In the genomic region with DNA sequence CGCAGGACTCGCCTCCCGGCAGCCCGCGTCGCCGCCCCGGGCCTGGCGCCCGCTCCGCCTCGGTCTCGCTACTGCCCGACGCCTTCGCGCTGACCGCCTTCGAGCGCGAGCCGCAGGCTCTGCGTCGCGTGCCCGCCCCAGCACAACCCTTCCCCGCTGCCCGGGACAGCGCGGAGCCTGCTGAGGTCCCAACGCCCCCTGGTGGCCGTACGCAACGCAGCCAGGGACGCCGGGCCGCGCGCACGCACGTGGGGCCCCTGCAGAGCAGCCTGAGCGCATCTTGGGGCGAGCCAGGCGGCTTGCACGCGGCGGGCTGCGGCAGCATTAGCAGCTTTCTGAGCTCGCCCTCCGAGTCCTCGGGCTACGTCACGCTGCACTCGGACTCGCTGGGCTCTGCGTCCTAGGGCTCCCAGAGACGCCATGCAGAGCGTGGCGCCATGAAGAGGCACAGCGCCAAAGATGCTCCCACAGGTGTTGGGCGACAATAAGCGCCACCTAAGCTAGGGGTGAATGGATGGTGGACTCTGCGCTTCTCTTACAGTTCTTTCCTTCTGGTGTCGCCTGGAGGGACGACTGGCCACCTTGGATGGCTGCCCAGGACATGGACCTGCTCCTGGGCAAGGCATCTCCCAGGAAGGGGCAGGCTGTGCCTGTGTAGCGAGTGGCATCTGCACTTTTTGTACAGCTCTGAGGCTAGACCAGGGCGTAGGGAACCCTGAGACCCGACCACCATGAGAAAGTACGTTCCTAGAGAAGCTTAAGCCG, we compare ENCODE assay signal across 7 mouse cellular contexts. TPM values are rescaled to one million over a fixed set of nuclear protein-coding genes. Genes with fewer than 3 reads are reported as not detected.
A peak's percentile ranks its signal among the peaks of the same experiment; 100 is the strongest.
DNase-seq lines count a peak whose midpoint lies in the region; ATAC-seq lines count a peak whose summit lies in the region.

No protein-coding gene starts in this region.

- H3K36me3 ChIP-seq in embryonic facial prominence, embryonic 14.5 days (ENCODE audit: control insufficient read depth, insufficient read depth, low read length), result peaks cover 24% of the 10 kb centered on the region; the same call in 1 of the 2 replicates
- H3K36me3 ChIP-seq in heart, embryonic 10.5 days, result peaks cover 11% of the 10 kb centered on the region; the same call in 1 of the 2 replicates
- H3K36me3 ChIP-seq in kidney, embryonic 14.5 days (ENCODE audit: control insufficient read depth, insufficient read depth, low read length), result peaks cover 5% of the 10 kb centered on the region; the same call in 1 of the 2 replicates
- H3K36me3 ChIP-seq in limb, embryonic 13.5 days, result peaks cover 17% of the 10 kb centered on the region
- H3K36me3 ChIP-seq in midbrain, embryonic 15.5 days (replicated peaks), result no peaks in the 10 kb centered on the region

- ATAC-seq in embryonic facial prominence, embryonic 14.5 days (ENCODE audit: low read depth), result peak; percentile 88
- peak; percentile 88 for ATAC-seq in kidney, embryonic 14.5 days (ENCODE audit: low FRiP score, low TSS enrichment)
- ATAC-seq in limb, embryonic 13.5 days (ENCODE audit: low FRiP score, low read depth), result peak; percentile 82
- ATAC-seq in midbrain, embryonic 15.5 days (replicated peaks), result peak; percentile 73

- DNase-seq in adrenal gland, postnatal 4 days (ENCODE audit: low spot score in 2 of 2), result peak; percentile 69 to 77
- peak; percentile 85 for DNase-seq in embryonic facial prominence, embryonic 14.5 days (ENCODE audit: low spot score)
- DNase-seq in heart, embryonic 10.5 days (ENCODE audit: low spot score), result peak; percentile 90
- DNase-seq in spleen, adult 18-20 months, result peak; percentile 68 to 84

- H3K9me3 ChIP-seq in embryonic facial prominence, embryonic 14.5 days (ENCODE audit: control insufficient read depth, low read length), result no peaks in the 10 kb centered on the region
- no peaks in the 10 kb centered on the region for H3K9me3 ChIP-seq in heart, embryonic 10.5 days
- H3K9me3 ChIP-seq in kidney, embryonic 14.5 days (ENCODE audit: control insufficient read depth, low read length), result no peaks in the 10 kb centered on the region
- no peaks in the 10 kb centered on the region for H3K9me3 ChIP-seq in limb, embryonic 13.5 days
- no peaks in the 10 kb centered on the region for H3K9me3 ChIP-seq in midbrain, embryonic 15.5 days

- H3K27me3 ChIP-seq in embryonic facial prominence, embryonic 14.5 days (replicated peaks; ENCODE audit: control insufficient read depth, insufficient read depth, low read length), result peaks cover 82% of the 10 kb centered on the region
- H3K27me3 ChIP-seq in heart, embryonic 10.5 days (ENCODE audit: insufficient read depth, poor library complexity, severe bottlenecking), result peaks cover 96% of the 10 kb centered on the region
- H3K27me3 ChIP-seq in kidney, embryonic 14.5 days (ENCODE audit: control insufficient read depth, insufficient read depth, low read length), result peaks cover 69% of the 10 kb centered on the region
- H3K27me3 ChIP-seq in limb, embryonic 13.5 days, result peaks cover 94% of the 10 kb centered on the region
- peaks cover 94% of the 10 kb centered on the region for H3K27me3 ChIP-seq in midbrain, embryonic 15.5 days (replicated peaks)

- H3K9ac ChIP-seq in embryonic facial prominence, embryonic 14.5 days (ENCODE audit: low read depth, low read length), result 0 out of 2 replicates have a peak overlapping the region, but pooled peaks have one; percentile 25
- peak overlapping the region; percentile 45; the same call in 1 of the 2 replicates for H3K9ac ChIP-seq in kidney, embryonic 14.5 days (ENCODE audit: low read depth, low read length)
- H3K9ac ChIP-seq in limb, embryonic 13.5 days, result peak overlapping the region; percentile 50; the same call in 1 of the 2 replicates
- H3K9ac ChIP-seq in midbrain, embryonic 15.5 days, result peak overlapping the region; percentile 24; the same call in 1 of the 2 replicates

- peak overlapping the region; percentile 36 for H3K4me3 ChIP-seq in embryonic facial prominence, embryonic 14.5 days (ENCODE audit: low read depth, low read length)
- H3K4me3 ChIP-seq in heart, embryonic 10.5 days, result peak overlapping the region; percentile 49
- H3K4me3 ChIP-seq in kidney, embryonic 14.5 days (ENCODE audit: low read length), result peak overlapping the region; percentile 25
- peak overlapping the region; percentile 42 for H3K4me3 ChIP-seq in limb, embryonic 13.5 days
- peak overlapping the region; percentile 27 for H3K4me3 ChIP-seq in midbrain, embryonic 15.5 days

- no peak overlapping the region for H3K27ac ChIP-seq in embryonic facial prominence, embryonic 14.5 days (replicated peaks; ENCODE audit: low read depth, low read length)
- peak overlapping the region; percentile 45 for H3K27ac ChIP-seq in heart, embryonic 10.5 days
- no peak overlapping the region for H3K27ac ChIP-seq in kidney, embryonic 14.5 days (ENCODE audit: low read depth, low read length)
- H3K27ac ChIP-seq in limb, embryonic 13.5 days, result no peak overlapping the region
- H3K27ac ChIP-seq in midbrain, embryonic 15.5 days, result no peak overlapping the region

- WGBS in embryonic facial prominence, embryonic 14.5 days, result 11% methylated on average over 22 of the region's 70 CpGs
- 3% methylated on average over 70 of the region's 70 CpGs for WGBS in heart, embryonic 10.5 days
- 6% methylated on average over 67 of the region's 70 CpGs for WGBS in kidney, embryonic 14.5 days
- WGBS in limb, embryonic 13.5 days, result 5% methylated on average over 68 of the region's 70 CpGs
- 5% methylated on average over 70 of the region's 70 CpGs for WGBS in midbrain, embryonic 15.5 days

- peak overlapping the region; percentile 62 for H3K4me2 ChIP-seq in embryonic facial prominence, embryonic 14.5 days (ENCODE audit: low read depth, low read length)
- peak overlapping the region; percentile 62 for H3K4me2 ChIP-seq in kidney, embryonic 14.5 days (replicated peaks; ENCODE audit: low read depth, low read length)
- peak overlapping the region; percentile 68 for H3K4me2 ChIP-seq in limb, embryonic 13.5 days (replicated peaks)
- peak overlapping the region; percentile 51 for H3K4me2 ChIP-seq in midbrain, embryonic 15.5 days

- peaks cover 11% of the 10 kb centered on the region for H3K4me1 ChIP-seq in embryonic facial prominence, embryonic 14.5 days (ENCODE audit: control insufficient read depth, insufficient read depth, low read length)
- H3K4me1 ChIP-seq in heart, embryonic 10.5 days, result peaks cover 22% of the 10 kb centered on the region
- peaks cover 12% of the 10 kb centered on the region for H3K4me1 ChIP-seq in kidney, embryonic 14.5 days (ENCODE audit: control insufficient read depth, insufficient read depth, low read length)
- H3K4me1 ChIP-seq in limb, embryonic 13.5 days, result peaks cover 11% of the 10 kb centered on the region
- H3K4me1 ChIP-seq in midbrain, embryonic 15.5 days, result peaks cover 36% of the 10 kb centered on the region

RNA-seq across cellular contexts. Expression of gene Hes3, which starts 8.1 kb away (rescaled TPM):
- not detected for total RNA-seq in adrenal gland, postnatal 4 days (2021)
- not detected in 2 replicates for polyA plus RNA-seq in embryonic facial prominence, embryonic 14.5 days (2014; fragmentation: Nextera tagmentation; extraction: Ambion mirVana)
- polyA plus RNA-seq in heart, embryonic 10.5 days (2016; fragmentation: Nextera tagmentation; extraction: Ambion mirVana), result not detected in 2 replicates
- polyA plus RNA-seq in kidney, embryonic 14.5 days (2014; fragmentation: Nextera tagmentation; extraction: Ambion mirVana), result not detected in 2 replicates
- not detected in 2 replicates for polyA plus RNA-seq in limb, embryonic 13.5 days (2015; fragmentation: Nextera tagmentation; extraction: Ambion mirVana)
- 0.67 and 0.69 TPM in 2 replicates for polyA plus RNA-seq in midbrain, embryonic 15.5 days (2015; fragmentation: Nextera tagmentation; extraction: Ambion mirVana)

RNA-seq across cellular contexts. Expression of gene Gpr153, which starts 9.3 kb away (rescaled TPM):
- 10 to 100 TPM; 13.9 to 15.5 TPM for total RNA-seq in adrenal gland, postnatal 4 days (2021)
- polyA plus RNA-seq in embryonic facial prominence, embryonic 14.5 days (2014; fragmentation: Nextera tagmentation; extraction: Ambion mirVana), result 36.7 and 40.7 TPM in 2 replicates
- polyA plus RNA-seq in heart, embryonic 10.5 days (2016; fragmentation: Nextera tagmentation; extraction: Ambion mirVana), result 5.5 and 6.3 TPM in 2 replicates
- 7.5 and 9.1 TPM in 2 replicates for polyA plus RNA-seq in kidney, embryonic 14.5 days (2014; fragmentation: Nextera tagmentation; extraction: Ambion mirVana)
- 9.8 and 10.6 TPM in 2 replicates for polyA plus RNA-seq in limb, embryonic 13.5 days (2015; fragmentation: Nextera tagmentation; extraction: Ambion mirVana)
- 15.6 and 16.6 TPM in 2 replicates for polyA plus RNA-seq in midbrain, embryonic 15.5 days (2015; fragmentation: Nextera tagmentation; extraction: Ambion mirVana)

RNA-seq across cellular contexts. Expression of gene Icmt, which starts 13.7 kb away (rescaled TPM):
- total RNA-seq in adrenal gland, postnatal 4 days (2021), result 10 to 100 TPM; 35.4 to 35.5 TPM
- 25.1 and 26.9 TPM in 2 replicates for polyA plus RNA-seq in embryonic facial prominence, embryonic 14.5 days (2014; fragmentation: Nextera tagmentation; extraction: Ambion mirVana)
- 23.1 and 27.4 TPM in 2 replicates for polyA plus RNA-seq in heart, embryonic 10.5 days (2016; fragmentation: Nextera tagmentation; extraction: Ambion mirVana)
- polyA plus RNA-seq in kidney, embryonic 14.5 days (2014; fragmentation: Nextera tagmentation; extraction: Ambion mirVana), result 14.7 and 28.1 TPM in 2 replicates
- 21.8 and 27.0 TPM in 2 replicates for polyA plus RNA-seq in limb, embryonic 13.5 days (2015; fragmentation: Nextera tagmentation; extraction: Ambion mirVana)
- 20.4 and 24.5 TPM in 2 replicates for polyA plus RNA-seq in midbrain, embryonic 15.5 days (2015; fragmentation: Nextera tagmentation; extraction: Ambion mirVana)

RNA-seq across cellular contexts. Expression of gene Rnf207, which starts 35.4 kb away (rescaled TPM):
- total RNA-seq in adrenal gland, postnatal 4 days (2021), result 1 to 10 TPM; 1.2 to 1.3 TPM
- polyA plus RNA-seq in embryonic facial prominence, embryonic 14.5 days (2014; fragmentation: Nextera tagmentation; extraction: Ambion mirVana), result 0.56 and 0.84 TPM in 2 replicates
- 19.1 and 39.9 TPM in 2 replicates for polyA plus RNA-seq in heart, embryonic 10.5 days (2016; fragmentation: Nextera tagmentation; extraction: Ambion mirVana)
- polyA plus RNA-seq in kidney, embryonic 14.5 days (2014; fragmentation: Nextera tagmentation; extraction: Ambion mirVana), result 1.1 TPM in 2 replicates
- polyA plus RNA-seq in limb, embryonic 13.5 days (2015; fragmentation: Nextera tagmentation; extraction: Ambion mirVana), result 0.32 and 0.34 TPM in 2 replicates
- polyA plus RNA-seq in midbrain, embryonic 15.5 days (2015; fragmentation: Nextera tagmentation; extraction: Ambion mirVana), result 8.0 and 8.6 TPM in 2 replicates

RNA-seq across cellular contexts. Expression of gene Rpl22, which starts 42.2 kb away (rescaled TPM):
- 100 to 1,000 TPM; 608 to 640 TPM for total RNA-seq in adrenal gland, postnatal 4 days (2021)
- 395 and 470 TPM in 2 replicates for polyA plus RNA-seq in embryonic facial prominence, embryonic 14.5 days (2014; fragmentation: Nextera tagmentation; extraction: Ambion mirVana)
- polyA plus RNA-seq in heart, embryonic 10.5 days (2016; fragmentation: Nextera tagmentation; extraction: Ambion mirVana), result 261 and 301 TPM in 2 replicates
- polyA plus RNA-seq in kidney, embryonic 14.5 days (2014; fragmentation: Nextera tagmentation; extraction: Ambion mirVana), result 475 and 692 TPM in 2 replicates
- polyA plus RNA-seq in limb, embryonic 13.5 days (2015; fragmentation: Nextera tagmentation; extraction: Ambion mirVana), result 371 and 395 TPM in 2 replicates
- 127 and 133 TPM in 2 replicates for polyA plus RNA-seq in midbrain, embryonic 15.5 days (2015; fragmentation: Nextera tagmentation; extraction: Ambion mirVana)
